Mouse (Mus musculus) small intestine, adult 2 months (tissue): ENCODE measurements around the gene Cggbp1. TPM values are rescaled to one million over a fixed set of nuclear protein-coding genes. Genes with fewer than 3 reads are reported as not detected.
A peak's percentile ranks its signal among the peaks of the same experiment; 100 is the strongest.
"Not testable (repeated sequence)": the region's sequence is repeated elsewhere in the genome, so short reads cannot be mapped to it uniquely, and the experiment has no call there.

Experiments used
- H3K27ac ChIP-seq: fragments of 200-500 bp; 2 replicates; pipeline ENCODE4 v1.5.1; 2012; ENCODE audit warnings: low read depth, low read length, control low read depth, inconsistent platforms; ENCODE audit not compliant: insufficient read depth
- H3K27me3 ChIP-seq: fragments of 200-500 bp; 2 replicates; pipeline ENCODE4 v1.6.1; 2012; ENCODE audit warnings: mild to moderate bottlenecking, moderate library complexity, low read length, inconsistent platforms; ENCODE audit not compliant: control insufficient read depth, insufficient read depth
- H3K36me3 ChIP-seq: fragments of 200-500 bp; 2 replicates; pipeline ENCODE4 v1.6.1; 2012; ENCODE audit warnings: mild to moderate bottlenecking, low read length, control low read depth, inconsistent platforms; ENCODE audit not compliant: control insufficient read depth, insufficient read depth
- H3K4me1 ChIP-seq: fragments of 200-500 bp; 2 replicates; pipeline ENCODE4 v1.6.1; 2012; ENCODE audit warnings: low read length, inconsistent platforms, mixed read lengths; ENCODE audit not compliant: control insufficient read depth, insufficient read depth, insufficient read length
- H3K4me3 ChIP-seq: fragments of 200-500 bp; 2 replicates; pipeline ENCODE4 v1.5.1; 2012; ENCODE audit warnings: low read depth, mild to moderate bottlenecking, control low read depth, inconsistent platforms, low read length, moderate library complexity
- CTCF ChIP-seq: fragments of 200-500 bp; IDR thresholded peaks from 2 replicates; pipeline ENCODE4 v1.5.1; 2012; ENCODE audit warnings: low read depth, mild to moderate bottlenecking, control low read depth, inconsistent platforms, low read length, moderate library complexity, mixed read lengths; ENCODE audit not compliant: insufficient replicate concordance, insufficient read length; ENCODE audit errors: extremely low read depth
- POLR2A ChIP-seq: fragments of 200-500 bp; IDR thresholded peaks from 2 replicates; pipeline ENCODE4 v1.6.1; 2012; ENCODE audit warnings: low read depth, mild to moderate bottlenecking, control low read depth, inconsistent platforms, low read length, moderate library complexity
- WGBS: fragments of 180-500 bp; shearing (Covaris S2); methylation state at CpG from one replicate; pipeline ENCODE4 v1.1.7; 2018; 5-methylcytosine and 5-hydroxymethylcytosine counted together
- polyA plus RNA-seq: library from polyadenylated mRNA; depleted of rRNA; stranded (reverse); fragments of >200 nt; gene quantifications from 2 replicates; pipeline ENCODE4 v1.2.3, GENCODE M21; 2012

Cggbp1 gene
- polyA plus RNA-seq, 1 experiment, result 3.8 TPM

- TF ChIP-seq POLR2A (no peak), CTCF (no peak)
These were observed 1.1 kb downstream of the Cggbp1 start for GRCm38 (mm10) chr16:64852891-64853290.

DNA sequence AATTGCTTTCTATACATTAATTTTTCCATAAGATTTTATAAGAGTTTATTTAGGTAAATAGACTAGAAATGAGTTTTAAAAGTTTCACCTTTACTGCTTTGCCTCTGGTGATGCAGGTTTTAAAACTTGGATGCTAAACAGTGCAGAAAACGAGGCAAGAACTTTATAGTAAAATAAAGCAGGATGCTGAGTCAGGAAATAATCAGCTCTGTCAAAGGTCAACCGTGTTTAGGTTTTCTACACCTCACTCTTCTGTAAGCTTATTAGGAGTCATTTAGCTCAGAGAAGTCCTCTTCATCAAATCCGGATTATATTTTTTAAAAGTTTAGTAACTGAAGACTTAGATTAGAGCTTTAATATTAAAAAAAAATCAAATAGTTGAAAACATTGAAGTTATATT, 5.2 kb downstream of the Cggbp1 start:
- Histone ChIP-seq H3K4me3 (no peak overlapping the region), H3K27me3 (no peaks in the 10 kb centered on the region), H3K27ac (no peak overlapping the region), H3K4me1 (peaks cover 2% of the 10 kb centered on the region; the same call in 1 of the 2 replicates), H3K36me3 (peaks cover 24% of the 10 kb centered on the region)
- WGBS, result 73% methylated on average over 3 of the region's 3 CpGs
- TF ChIP-seq CTCF (no peak), POLR2A (no peak)

More at GRCm38 (mm10) chr16:64852891-64853290, 1.1 kb downstream of the Cggbp1 start:
- H3K27me3 ChIP-seq, result no peaks in the 10 kb centered on the region
- peaks cover 2% of the 10 kb centered on the region; the same call in 1 of the 2 replicates for H3K4me1 ChIP-seq
- peak overlapping the region; percentile 94 for H3K27ac ChIP-seq
- WGBS, result 1% methylated on average over 14 of the region's 14 CpGs
- H3K4me3 ChIP-seq, result peak overlapping the region; percentile 73
- H3K36me3 ChIP-seq, result peaks cover 21% of the 10 kb centered on the region

GRCm38 (mm10) chr16:64865841-64866240, 14.0 kb downstream of the Cggbp1 start:
- WGBS, result 81% methylated on average over 8 of the region's 8 CpGs
- H3K27me3 ChIP-seq, H3K4me3 ChIP-seq: not testable (repeated sequence)

GRCm38 (mm10) chr16:64868613-64869012, 16.8 kb downstream of the Cggbp1 start:
- no peaks in the 10 kb centered on the region for H3K27me3 ChIP-seq
- no peaks in the 10 kb centered on the region for H3K4me1 ChIP-seq
- H3K27ac ChIP-seq, result no peak overlapping the region
- WGBS, result 56% methylated on average over 6 of the region's 6 CpGs
- no peak overlapping the region for H3K4me3 ChIP-seq
- TF ChIP-seq CTCF, result no peak
- no peak for TF ChIP-seq POLR2A
- H3K36me3 ChIP-seq, result no peaks in the 10 kb centered on the region

More at GRCm38 (mm10) chr16:64865841-64866240, 14.0 kb downstream of the Cggbp1 start:
- H3K27ac ChIP-seq, H3K36me3 ChIP-seq, H3K4me1 ChIP-seq: not testable (repeated sequence)

GRCm38 (mm10) chr16:64869621-64870020, 17.8 kb downstream of the Cggbp1 start:
- no peaks in the 10 kb centered on the region for H3K4me1 ChIP-seq
- H3K27ac ChIP-seq, result no peak overlapping the region
- H3K36me3 ChIP-seq, result no peaks in the 10 kb centered on the region
- WGBS, result 71% methylated on average over 2 of the region's 2 CpGs
- H3K27me3 ChIP-seq, result no peaks in the 10 kb centered on the region
- H3K4me3 ChIP-seq, result no peak overlapping the region
- TF ChIP-seq CTCF, result no peak
- TF ChIP-seq POLR2A, result no peak

- no peak overlapping the region for H3K27ac ChIP-seq
- TF ChIP-seq POLR2A, result no peak
- no peak for TF ChIP-seq CTCF
- no peaks in the 10 kb centered on the region for H3K4me1 ChIP-seq
- no peak overlapping the region for H3K4me3 ChIP-seq
- H3K27me3 ChIP-seq, result no peaks in the 10 kb centered on the region
- 31% methylated on average over 3 of the region's 3 CpGs for WGBS
- H3K36me3 ChIP-seq, result no peaks in the 10 kb centered on the region
These were observed 20.5 kb downstream of the Cggbp1 start for GRCm38 (mm10) chr16:64872296-64872695.

DNA sequence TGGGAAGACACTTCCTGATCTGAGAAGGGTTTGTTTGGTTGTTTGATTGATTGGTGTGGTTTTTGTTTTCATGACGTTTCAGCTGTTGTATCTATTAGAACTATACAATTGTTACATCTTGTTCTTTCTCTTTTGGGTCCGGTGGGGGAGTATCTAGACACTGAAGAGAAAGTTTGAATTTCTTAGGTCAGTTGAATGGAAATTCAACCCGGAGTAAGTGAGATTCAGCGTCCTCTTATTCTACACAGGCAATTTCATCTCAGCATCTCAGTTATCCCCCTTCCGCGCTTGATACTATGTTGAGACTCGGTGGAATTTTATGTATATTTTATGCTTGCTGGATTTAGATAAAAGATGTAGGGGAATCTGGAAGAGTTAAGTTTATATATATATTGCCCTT, 21.0 kb downstream of the Cggbp1 start:
- 0 out of 2 replicates have a peak overlapping the region, but pooled peaks have one; percentile 3 for H3K27ac ChIP-seq
- no peak for TF ChIP-seq POLR2A
- no peak for TF ChIP-seq CTCF
- WGBS, result 4% methylated on average over 7 of the region's 7 CpGs
- no peaks in the 10 kb centered on the region for H3K36me3 ChIP-seq
- no peak overlapping the region for H3K4me3 ChIP-seq
- H3K4me1 ChIP-seq, result no peaks in the 10 kb centered on the region
- no peaks in the 10 kb centered on the region for H3K27me3 ChIP-seq
